Mouse (Mus musculus): ENCODE measurements around the gene C530008M17Rik.

GRCm38 (mm10) chr5:76781943-76782342, 125.6 kb downstream of the C530008M17Rik start:
- TF ChIP-seq CTCF (IDR thresholded peaks at IDR 0.05) (no peak), EP300 (IDR thresholded peaks at IDR 0.05) (no peak)

Measured in lung, postnatal 0 days (tissue).